In the genomic region with DNA sequence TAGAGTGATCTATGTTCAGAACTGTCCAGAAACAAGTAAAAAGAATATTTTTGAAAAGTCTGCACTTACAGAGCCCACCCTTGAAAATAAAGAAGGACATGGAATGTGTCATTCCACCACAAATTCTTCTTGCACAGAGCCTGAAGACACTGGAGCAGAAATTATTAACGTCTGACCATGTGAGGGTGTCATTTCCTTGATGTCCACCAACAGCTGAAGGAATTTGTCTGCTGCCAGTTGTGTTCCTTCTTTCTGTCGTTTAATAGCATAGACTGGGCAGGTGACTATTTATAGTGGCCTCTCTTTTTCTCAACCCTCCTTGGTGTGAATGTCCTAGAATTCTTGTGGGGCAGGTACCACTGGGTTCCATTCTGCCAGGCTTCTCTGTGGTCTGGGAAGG, we compare ENCODE assay signal across 22 mouse cellular contexts.
"Had no signal": no experiment of that assay in that cellular context is flagged by ENCODE, and none has a peak within 500 bp of the region (broad histone marks: within the 10 kb centered on the region; RNA-seq: fewer than 3 reads in every experiment).

No protein-coding gene starts in this region.

- H3K27ac ChIP-seq: kidney, embryonic 15.5 days; left cerebral cortex, adult 2 months; limb, embryonic 12.5 days; liver, embryonic 12.5 days; liver, embryonic 15.5 days; lung, embryonic 15.5 days; neural tube, embryonic 12.5 days; neural tube, embryonic 15.5 days; stomach, embryonic 15.5 days had no signal

- DNase-seq: kidney, adult 8-10 months; kidney, postnatal 10 days; kidney, postnatal 36 days; layer of hippocampus, postnatal 36 days; liver; lung, adult 18-20 months; lung, postnatal 10 days; lung, postnatal 4 days; retina, postnatal 1 day; right cerebral cortex, postnatal 25 days; spleen, adult 18-20 months; thymus, postnatal 36 days had no signal

- H3K4me2 ChIP-seq: kidney, embryonic 15.5 days; limb, embryonic 12.5 days; liver, embryonic 12.5 days; liver, embryonic 15.5 days; lung, embryonic 15.5 days; midbrain, embryonic 13.5 days; neural tube, embryonic 12.5 days; neural tube, embryonic 15.5 days; stomach, embryonic 15.5 days had no signal

- H3K36me3 ChIP-seq: stomach, embryonic 15.5 days had no signal

- H3K9ac ChIP-seq: kidney, embryonic 15.5 days; limb, embryonic 12.5 days; liver, embryonic 12.5 days; liver, embryonic 15.5 days; lung, embryonic 15.5 days; midbrain, embryonic 13.5 days; neural tube, embryonic 12.5 days; neural tube, embryonic 15.5 days; stomach, embryonic 15.5 days had no signal

- H3K4me1 ChIP-seq: kidney, embryonic 15.5 days; limb, embryonic 12.5 days; liver, embryonic 15.5 days; lung, embryonic 15.5 days; neural tube, embryonic 15.5 days; stomach, embryonic 15.5 days had no signal

- H3K9me3 ChIP-seq: kidney, embryonic 15.5 days; limb, embryonic 12.5 days; liver, embryonic 12.5 days; liver, embryonic 15.5 days; lung, embryonic 15.5 days; midbrain, embryonic 13.5 days; neural tube, embryonic 12.5 days; neural tube, embryonic 15.5 days; stomach, embryonic 15.5 days had no signal

- H3K4me3 ChIP-seq: kidney, embryonic 15.5 days; left cerebral cortex, adult 2 months; limb, embryonic 12.5 days; liver, embryonic 12.5 days; liver, embryonic 15.5 days; lung, embryonic 15.5 days; midbrain, embryonic 13.5 days; neural tube, embryonic 12.5 days; neural tube, embryonic 15.5 days; stomach, embryonic 15.5 days had no signal

- ATAC-seq: liver, embryonic 12.5 days had no signal

- H3K27me3 ChIP-seq: kidney, embryonic 15.5 days; limb, embryonic 12.5 days; liver, embryonic 12.5 days; liver, embryonic 15.5 days; lung, embryonic 15.5 days; midbrain, embryonic 13.5 days; neural tube, embryonic 12.5 days; neural tube, embryonic 15.5 days; stomach, embryonic 15.5 days had no signal
